Mouse (Mus musculus) forebrain, embryonic 14.5 days (tissue): ENCODE measurements at regions not wholly inside any gene's neighbourhood (a gene's known extent, or its start where the extent isn't known, plus 50 kb on each side); places are given as distances from the start of the nearest gene placed in this dataset.

ENCODE experiments used
- ATAC-seq: fragments of 200-750 bp; cut with Nextera tagmentation; 2 replicates; pipeline ENCODE4 v1.8.0; 2017; ENCODE audit warnings: mild to moderate bottlenecking, moderate library complexity
- DNase-seq: peaks from one replicate; pipeline ENCODE4 v3.0.0-alpha.2; 2015; ENCODE audit warnings: low spot score
- H3K27ac ChIP-seq: fragments of 300-500 bp; sonication (generic); 2 replicates; pipeline ENCODE4 v1.5.1; 2014; ENCODE audit warnings: low read depth, mild to moderate bottlenecking, control low read depth, low read length, moderate library complexity
- H3K27me3 ChIP-seq: fragments of 300-500 bp; sonication (generic); replicated peaks from 2 replicates; pipeline ENCODE4 v1.6.1; 2014; ENCODE audit warnings: low read length, control low read depth, mixed read lengths; ENCODE audit not compliant: control insufficient read depth, insufficient read depth
- H3K36me3 ChIP-seq: fragments of 300-500 bp; sonication (generic); 2 replicates; pipeline ENCODE4 v1.6.1; 2014; ENCODE audit warnings: low read length, control low read depth; ENCODE audit not compliant: control insufficient read depth, insufficient read depth
- H3K4me1 ChIP-seq: fragments of 300-500 bp; sonication (generic); 2 replicates; pipeline ENCODE4 v1.6.1; 2014; ENCODE audit warnings: antibody characterized with exemption, low read length, control low read depth; ENCODE audit not compliant: control insufficient read depth, insufficient read depth
- H3K4me2 ChIP-seq: fragments of 300-500 bp; sonication (generic); 2 replicates; pipeline ENCODE4 v1.6.1; 2014; ENCODE audit warnings: mild to moderate bottlenecking, control low read depth, low read length
- H3K4me3 ChIP-seq: fragments of 300-500 bp; sonication (generic); 2 replicates; pipeline ENCODE4 v1.5.1; 2014; ENCODE audit warnings: low read depth, low read length, control low read depth
- H3K9ac ChIP-seq: fragments of 300-500 bp; sonication (generic); 2 replicates; pipeline ENCODE4 v1.6.1; 2014; ENCODE audit warnings: mild to moderate bottlenecking, low read length, control low read depth, moderate library complexity
- H3K9me3 ChIP-seq: fragments of 300-500 bp; sonication (generic); replicated peaks from 2 replicates; pipeline ENCODE4 v1.6.1; 2016; ENCODE audit warnings: low read length, control low read depth, mixed read lengths; ENCODE audit not compliant: control insufficient read depth
- WGBS: fragments of 180-500 bp; shearing (Covaris S2); extraction: QIAGEN DNeasy Blood & Tissue Kit; methylation state at CpG from one replicate; pipeline ENCODE4 v1.1.7; 2014; 5-methylcytosine and 5-hydroxymethylcytosine counted together

- ATAC-seq = no peak
- H3K36me3 ChIP-seq = no peaks in the 10 kb centered on the region
- no peak for DNase-seq
Measured at GRCm38 (mm10) chrX:82741478-82741877, 207.2 kb upstream of the Dmd start.

DNA sequence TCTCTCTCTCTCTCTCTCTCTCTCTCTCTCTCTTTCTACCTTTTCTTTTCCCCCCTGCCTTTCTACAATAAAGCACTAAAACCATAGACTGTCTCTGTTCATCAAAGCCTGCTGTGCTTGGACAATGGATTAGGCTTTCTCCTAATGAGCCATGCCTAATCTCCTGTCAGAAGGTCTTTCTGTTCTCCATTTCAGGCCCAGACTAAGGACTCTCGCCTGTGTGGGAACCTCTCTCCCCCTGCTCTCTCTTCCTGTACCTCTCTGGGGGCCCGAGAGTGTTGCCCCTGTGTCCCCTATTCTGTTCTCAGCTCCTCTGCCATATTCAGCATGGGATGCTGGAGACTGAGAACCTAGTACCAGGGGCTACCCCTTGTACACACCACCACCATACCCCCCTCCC is 184.5 kb upstream of the Dmd start:
- no peaks in the 10 kb centered on the region for H3K9me3 ChIP-seq
- H3K36me3 ChIP-seq = no peaks in the 10 kb centered on the region
- H3K4me3 ChIP-seq = no peak overlapping the region
- DNase-seq (no peak), ATAC-seq (no peak)
- no peaks in the 10 kb centered on the region for H3K4me1 ChIP-seq
- H3K4me2 ChIP-seq = no peak overlapping the region
- no peak overlapping the region for H3K27ac ChIP-seq
- H3K27me3 ChIP-seq = no peaks in the 10 kb centered on the region
- WGBS = 16% methylated on average over 2 of the region's 2 CpGs
- H3K9ac ChIP-seq = no peak overlapping the region

More at GRCm38 (mm10) chrX:82741478-82741877, 207.2 kb upstream of the Dmd start:
- H3K4me3 ChIP-seq = no peak overlapping the region
- H3K4me2 ChIP-seq = no peak overlapping the region
- no peaks in the 10 kb centered on the region for H3K4me1 ChIP-seq
- H3K9ac ChIP-seq = no peak overlapping the region
- H3K27ac ChIP-seq = no peak overlapping the region
- H3K27me3 ChIP-seq = no peaks in the 10 kb centered on the region
- no peaks in the 10 kb centered on the region for H3K9me3 ChIP-seq

DNA sequence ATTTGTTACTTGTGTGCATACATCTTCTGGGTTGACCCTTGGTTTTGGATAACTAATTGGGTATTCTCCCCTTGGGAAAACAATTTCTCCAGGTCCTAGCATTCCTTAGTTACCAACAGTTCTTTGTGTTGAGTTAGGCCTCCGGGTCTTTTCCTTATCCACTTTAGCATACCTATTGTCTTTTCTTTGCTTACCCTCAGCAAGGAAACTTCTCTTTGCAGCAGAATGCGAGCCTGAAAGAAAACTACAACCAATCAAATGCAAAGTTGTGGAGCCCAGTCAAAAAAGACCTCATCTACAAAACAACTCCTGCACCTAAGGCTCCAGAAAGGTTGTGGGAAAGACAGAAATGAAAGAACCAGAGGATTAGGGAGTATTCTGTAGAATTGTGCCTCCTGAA is 139.5 kb upstream of the Dmd start:
- Histone ChIP-seq H3K4me3 (no peak overlapping the region), H3K4me1 (no peaks in the 10 kb centered on the region), H3K9me3 (no peaks in the 10 kb centered on the region), H3K9ac (no peak overlapping the region), H3K27ac (no peak overlapping the region), H3K27me3 (no peaks in the 10 kb centered on the region), H3K4me2 (no peak overlapping the region), H3K36me3 (no peaks in the 10 kb centered on the region)
- WGBS = 20% methylated on average over 2 of the region's 2 CpGs
- no peak for ATAC-seq
- DNase-seq = no peak

GRCm38 (mm10) chrX:82814618-82815017 is 134.1 kb upstream of the Dmd start:
- Histone ChIP-seq H3K4me1 (no peaks in the 10 kb centered on the region), H3K36me3 (no peaks in the 10 kb centered on the region), H3K27me3 (no peaks in the 10 kb centered on the region), H3K9me3 (no peaks in the 10 kb centered on the region), H3K9ac (peak overlapping the region; percentile 21; the same call in 1 of the 2 replicates), H3K4me2 (peak overlapping the region; percentile 43), H3K27ac (no peak overlapping the region), H3K4me3 (peak overlapping the region; percentile 23)
- ATAC-seq (no peak), DNase-seq (peak; percentile 37)
- WGBS = 34% methylated on average over 11 of the region's 11 CpGs

- 47% methylated on average over 4 of the region's 4 CpGs for WGBS
- Histone ChIP-seq H3K27ac (no peak overlapping the region), H3K36me3 (no peaks in the 10 kb centered on the region), H3K4me3 (no peak overlapping the region), H3K4me1 (no peaks in the 10 kb centered on the region), H3K4me2 (no peak overlapping the region), H3K9me3 (no peaks in the 10 kb centered on the region), H3K27me3 (no peaks in the 10 kb centered on the region), H3K9ac (no peak overlapping the region)
- peak; percentile 52 for DNase-seq
- ATAC-seq = peak; percentile 48; the same call in 1 of the 2 replicates
Measured at GRCm38 (mm10) chrX:82817045-82817444, 131.6 kb upstream of the Dmd start.

- no peaks in the 10 kb centered on the region for H3K9me3 ChIP-seq
- H3K9ac ChIP-seq = no peak overlapping the region
- H3K27me3 ChIP-seq = no peaks in the 10 kb centered on the region
- no peak for ATAC-seq
- H3K4me2 ChIP-seq = no peak overlapping the region
- H3K36me3 ChIP-seq = no peaks in the 10 kb centered on the region
- no peak overlapping the region for H3K4me3 ChIP-seq
- H3K27ac ChIP-seq = no peak overlapping the region
- 42% methylated on average over 5 of the region's 5 CpGs for WGBS
- DNase-seq = no peak
- no peaks in the 10 kb centered on the region for H3K4me1 ChIP-seq
Measured at GRCm38 (mm10) chrX:82823606-82824005, 125.1 kb upstream of the Dmd start.

DNA sequence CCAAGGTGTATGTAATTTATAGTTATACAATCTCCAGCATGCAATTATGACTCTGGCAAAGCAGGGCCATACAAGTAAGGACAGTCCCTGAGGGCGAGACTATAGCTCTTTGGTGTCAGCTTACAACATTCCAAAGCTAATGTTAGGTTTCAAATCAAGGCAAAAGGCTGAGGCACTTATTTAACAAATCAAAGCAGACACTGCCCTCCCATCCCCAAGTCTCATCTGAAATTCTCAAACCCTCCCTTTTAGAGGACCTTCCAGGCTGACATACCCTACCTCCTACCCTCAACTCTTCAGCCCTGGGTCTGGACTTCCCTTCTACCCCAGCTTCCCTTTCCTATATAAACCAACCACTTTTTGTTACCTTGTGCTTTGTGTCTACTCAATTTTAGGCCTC is 82.6 kb upstream of the Dmd start:
- WGBS = 39% methylated on average over 1 of the region's 1 CpGs
- no peaks in the 10 kb centered on the region for H3K36me3 ChIP-seq
- H3K27me3 ChIP-seq = no peaks in the 10 kb centered on the region
- H3K4me3 ChIP-seq = no peak overlapping the region
- ATAC-seq = no peak
- no peaks in the 10 kb centered on the region for H3K4me1 ChIP-seq
- H3K27ac ChIP-seq = no peak overlapping the region
- no peak overlapping the region for H3K9ac ChIP-seq
- H3K4me2 ChIP-seq = no peak overlapping the region
- H3K9me3 ChIP-seq = no peaks in the 10 kb centered on the region
- DNase-seq = no peak
